Mouse (Mus musculus) lung, postnatal 0 days (tissue): ENCODE data around the gene Vmn2r83. TPM values are rescaled to one million over a fixed set of nuclear protein-coding genes. Genes with fewer than 3 reads are reported as not detected.

Experiments
- ATAC-seq: fragments of 200-750 bp; cut with Nextera tagmentation; 2 replicates; pipeline ENCODE4 v1.8.0; 2017; ENCODE audit warnings: moderate library complexity
- DNase-seq: peaks from one replicate; pipeline ENCODE4 v3.0.0-alpha.2; 2016; ENCODE audit warnings: low spot score
- H3K27ac ChIP-seq: fragments of 300-500 bp; sonication (generic); 2 replicates; pipeline ENCODE4 v1.5.1; 2014; ENCODE audit warnings: antibody characterized with exemption, mild to moderate bottlenecking, low read length, mixed read lengths
- H3K27me3 ChIP-seq: fragments of 300-500 bp; sonication (generic); replicated peaks from 2 replicates; pipeline ENCODE4 v1.6.1; 2014; ENCODE audit warnings: low read length, mixed read lengths; ENCODE audit not compliant: insufficient read depth
- H3K36me3 ChIP-seq: fragments of 300-500 bp; sonication (generic); 2 replicates; pipeline ENCODE4 v1.6.1; 2014; ENCODE audit warnings: low read length, mixed read lengths; ENCODE audit not compliant: insufficient read depth
- H3K4me1 ChIP-seq: fragments of 300-500 bp; sonication (generic); 2 replicates; pipeline ENCODE4 v1.6.1; 2014; ENCODE audit warnings: antibody characterized with exemption, low read depth, low read length, mixed read lengths; ENCODE audit not compliant: insufficient read depth
- H3K4me2 ChIP-seq: fragments of 300-500 bp; sonication (generic); replicated peaks from 2 replicates; pipeline ENCODE4 v1.6.1; 2014; ENCODE audit warnings: low read depth, mild to moderate bottlenecking, low read length, moderate library complexity, mixed read lengths
- H3K4me3 ChIP-seq: fragments of 300-500 bp; sonication (generic); 2 replicates; pipeline ENCODE4 v1.5.1; 2014; ENCODE audit warnings: low read depth, low read length
- H3K9ac ChIP-seq: fragments of 300-500 bp; sonication (generic); replicated peaks from 2 replicates; pipeline ENCODE4 v1.6.1; 2014; ENCODE audit warnings: low read depth, mild to moderate bottlenecking
- H3K9me3 ChIP-seq: fragments of 300-500 bp; sonication (generic); 2 replicates; pipeline ENCODE4 v1.6.1; 2016; ENCODE audit warnings: low read length, mixed read lengths
- CTCF ChIP-seq: IDR thresholded peaks from 2 replicates; pipeline ENCODE4 v1.5.1; 2016; ENCODE audit warnings: antibody characterized with exemption, mild to moderate bottlenecking
- EP300 ChIP-seq: IDR thresholded peaks from 2 replicates; pipeline ENCODE4 v1.6.1; 2016; ENCODE audit warnings: antibody characterized with exemption, mild to moderate bottlenecking, control low read depth
- WGBS: fragments of 180-500 bp; shearing (Covaris S2); extraction: QIAGEN DNeasy Blood & Tissue Kit; methylation state at CpG from one replicate; pipeline ENCODE4 v1.1.7; 2014; 5-methylcytosine and 5-hydroxymethylcytosine counted together
- polyA plus RNA-seq: library from polyadenylated mRNA; unstranded; fragments of >200 nt; fragmentation: Nextera tagmentation; extraction: Ambion mirVana; gene quantifications from 2 replicates; pipeline ENCODE4 v1.2.1, GENCODE M21; 2015

Gene Vmn2r83
- polyA plus RNA-seq, 1 experiment from 2014 or later: not detected

DNA sequence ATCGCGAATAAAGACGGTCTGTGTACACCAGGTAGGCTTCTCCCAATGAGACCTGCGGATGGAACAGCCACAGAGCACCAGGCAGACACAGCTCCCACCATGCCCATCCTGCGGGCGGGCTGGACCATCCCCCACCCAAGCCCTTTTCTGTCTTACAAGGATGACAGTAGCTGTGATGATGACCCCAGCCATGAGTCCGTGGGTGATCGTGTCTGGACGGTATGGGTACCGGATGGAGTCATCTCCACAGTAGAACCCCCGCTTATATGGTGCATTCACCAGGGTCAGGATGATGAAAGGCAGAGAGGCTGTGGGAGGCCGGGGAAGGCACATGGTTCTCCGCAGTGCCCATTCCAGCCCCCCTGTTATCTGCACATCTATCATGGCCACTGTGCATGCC, 62.2 kb downstream of the Vmn2r83 start:
- Histone ChIP-seq H3K27ac (no peak overlapping the region), H3K4me1 (peaks cover 5% of the 10 kb centered on the region; the same call in 1 of the 2 replicates), H3K9me3 (no peaks in the 10 kb centered on the region), H3K27me3 (no peaks in the 10 kb centered on the region), H3K9ac (no peak overlapping the region), H3K4me3 (no peak overlapping the region), H3K4me2 (no peak overlapping the region), H3K36me3 (no peaks in the 10 kb centered on the region)
- ATAC-seq (no peak), DNase-seq (no peak)
- WGBS: 94% methylated on average over 13 of the region's 13 CpGs
- no peak for TF ChIP-seq CTCF
- TF ChIP-seq EP300: no peak

DNA sequence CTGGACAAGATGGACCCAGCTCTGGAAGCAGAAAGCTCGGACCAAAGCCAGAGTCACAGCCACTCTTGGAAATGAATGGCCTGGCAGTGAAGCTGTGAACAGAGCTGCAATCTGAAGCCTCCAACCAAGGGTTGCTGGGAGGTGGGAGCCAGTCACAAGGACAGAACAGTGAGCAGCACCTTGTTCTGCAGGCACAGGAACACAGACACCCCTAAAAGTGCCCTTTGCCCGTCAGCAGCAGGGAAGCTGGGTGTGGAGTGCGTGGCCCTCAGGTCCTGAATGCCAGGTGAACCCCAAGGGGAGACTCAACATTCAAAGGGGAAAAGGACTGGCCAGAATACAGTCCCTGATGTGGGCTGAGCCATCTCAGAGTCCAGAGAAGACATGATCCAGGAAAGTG, 63.1 kb downstream of the Vmn2r83 start:
- no peaks in the 10 kb centered on the region for H3K36me3 ChIP-seq
- H3K4me1 ChIP-seq: peaks cover 5% of the 10 kb centered on the region; the same call in 1 of the 2 replicates
- no peak overlapping the region for H3K27ac ChIP-seq
- H3K9ac ChIP-seq: no peak overlapping the region
- 72% methylated on average over 3 of the region's 3 CpGs for WGBS
- H3K4me2 ChIP-seq: no peak overlapping the region
- ATAC-seq (no peak), DNase-seq (no peak)
- H3K9me3 ChIP-seq: no peaks in the 10 kb centered on the region
- TF ChIP-seq EP300: no peak
- no peak for TF ChIP-seq CTCF
- H3K4me3 ChIP-seq: no peak overlapping the region
- H3K27me3 ChIP-seq: no peaks in the 10 kb centered on the region

DNA sequence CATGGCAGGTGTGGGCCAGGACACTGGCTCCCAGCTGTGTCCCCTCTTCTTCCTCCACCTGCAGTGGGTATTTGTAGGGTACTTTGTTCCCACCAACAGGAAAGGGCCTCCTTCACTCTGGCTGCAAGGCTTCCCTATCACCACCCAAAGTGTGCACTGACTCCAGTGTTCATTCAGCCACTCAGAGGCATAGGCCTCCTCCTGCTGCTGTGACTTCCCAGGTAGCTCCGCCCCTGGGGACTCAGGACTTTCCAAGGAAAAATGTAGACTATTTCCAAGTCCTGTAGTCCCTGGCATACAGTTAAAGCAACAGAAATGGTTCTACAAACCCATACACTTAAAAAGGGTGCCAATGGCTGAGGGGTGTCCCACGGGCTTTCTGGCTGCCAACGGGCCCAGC, 64.1 kb downstream of the Vmn2r83 start:
- Histone ChIP-seq H3K4me1 (peaks cover 5% of the 10 kb centered on the region; the same call in 1 of the 2 replicates), H3K9ac (peak overlapping the region; percentile 39; the same call in 1 of the 2 replicates), H3K27me3 (no peaks in the 10 kb centered on the region), H3K4me3 (peak overlapping the region; percentile 60), H3K9me3 (no peaks in the 10 kb centered on the region), H3K4me2 (peak overlapping the region; percentile 93), H3K36me3 (no peaks in the 10 kb centered on the region), H3K27ac (0 out of 2 replicates have a peak overlapping the region, but pooled peaks have one; percentile 15)
- ATAC-seq (peak; percentile 27; the same call in 1 of the 2 replicates), DNase-seq (peak; percentile 37)
- 24% methylated on average over 3 of the region's 3 CpGs for WGBS
- TF ChIP-seq CTCF (no peak), EP300 (no peak)

DNA sequence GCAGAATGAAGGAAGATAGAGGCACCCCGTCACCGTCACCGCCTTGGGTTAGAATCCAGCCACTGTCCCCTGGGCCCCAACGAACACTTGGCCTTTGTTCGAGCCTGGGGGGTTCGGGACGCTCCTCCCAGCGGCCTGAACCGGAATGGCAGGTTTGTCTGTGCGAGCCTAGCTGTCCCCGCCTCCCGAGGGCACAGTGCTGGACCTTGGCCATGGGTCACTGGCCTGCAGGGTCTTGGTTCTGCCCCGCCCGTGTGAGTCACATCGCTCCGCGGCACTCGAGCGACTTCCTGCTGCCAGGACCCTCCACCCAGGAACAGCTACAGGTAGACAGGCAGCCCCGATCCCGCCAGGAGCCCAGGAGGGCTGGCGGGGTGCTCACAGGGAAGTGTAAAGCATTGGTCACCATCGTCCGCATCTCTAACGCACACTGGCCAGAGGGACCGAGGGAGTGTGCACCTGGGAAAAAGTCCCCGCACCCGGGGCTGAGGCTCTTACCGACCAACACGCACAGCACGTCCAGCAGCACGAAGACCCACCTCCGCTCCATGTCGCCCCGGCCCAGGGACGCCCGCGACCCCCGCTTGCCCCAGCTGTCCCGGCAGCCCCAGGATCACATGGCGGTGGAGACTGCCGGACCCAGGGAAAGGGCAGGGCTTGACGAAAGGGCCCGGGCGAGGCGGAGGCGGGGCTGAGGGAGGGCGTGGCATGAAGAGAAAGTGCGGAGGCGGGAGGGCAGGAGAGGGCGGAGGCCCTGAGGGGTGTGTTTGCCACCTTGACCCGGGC, 64.8 kb downstream of the Vmn2r83 start, which contains the start of gene Plpp2:
TSS of gene Plpp2 (minus strand) at position 671 of the 786 bp plus-strand sequence.
- Histone ChIP-seq H3K4me3 (peak within 1 kb of the TSS; percentile 60), H3K4me2 (peak within 1 kb of the TSS; percentile 93), H3K36me3 (no peaks in the 10 kb centered on the region), H3K4me1 (peaks cover 5% of the 10 kb centered on the region; the same call in 1 of the 2 replicates), H3K9me3 (no peaks in the 10 kb centered on the region), H3K27me3 (no peaks in the 10 kb centered on the region), H3K27ac (peak within 1 kb of the TSS; percentile 78), H3K9ac (peak within 1 kb of the TSS; percentile 39; the same call in 1 of the 2 replicates)
- TF ChIP-seq CTCF: peak; percentile 74
- TF ChIP-seq EP300: no peak
- DNase-seq: peak; percentile 85
- under 1% methylated on average over 49 of the region's 52 CpGs for WGBS
- peak; percentile 92 for ATAC-seq

DNA sequence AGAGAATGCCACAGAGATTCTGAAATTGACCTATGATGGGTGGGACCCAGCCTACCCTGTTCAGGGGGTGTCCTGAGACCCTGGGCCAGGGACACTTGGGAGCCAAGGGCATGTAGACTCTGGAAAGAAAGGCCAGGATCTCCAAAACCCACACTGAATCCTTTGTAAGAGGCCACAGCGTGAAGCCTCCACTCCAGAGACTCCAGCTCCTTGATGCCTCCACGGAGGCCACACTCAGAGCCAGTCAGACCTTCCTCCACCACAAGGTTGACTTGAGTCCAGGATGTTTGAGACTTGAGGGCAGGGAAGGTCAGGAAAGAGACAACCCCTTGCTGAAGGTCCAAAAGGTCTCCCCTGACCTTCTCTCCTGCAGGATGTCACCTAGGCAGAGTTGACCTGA, 65.9 kb downstream of the Vmn2r83 start:
- Histone ChIP-seq H3K9ac (no peak overlapping the region), H3K4me2 (no peak overlapping the region), H3K27me3 (no peaks in the 10 kb centered on the region), H3K27ac (no peak overlapping the region), H3K9me3 (no peaks in the 10 kb centered on the region), H3K4me1 (peaks cover 5% of the 10 kb centered on the region; the same call in 1 of the 2 replicates), H3K36me3 (no peaks in the 10 kb centered on the region), H3K4me3 (no peak overlapping the region)
- ATAC-seq (no peak), DNase-seq (no peak)
- 84% methylated on average over 2 of the region's 2 CpGs for WGBS
- no peak for TF ChIP-seq EP300

DNA sequence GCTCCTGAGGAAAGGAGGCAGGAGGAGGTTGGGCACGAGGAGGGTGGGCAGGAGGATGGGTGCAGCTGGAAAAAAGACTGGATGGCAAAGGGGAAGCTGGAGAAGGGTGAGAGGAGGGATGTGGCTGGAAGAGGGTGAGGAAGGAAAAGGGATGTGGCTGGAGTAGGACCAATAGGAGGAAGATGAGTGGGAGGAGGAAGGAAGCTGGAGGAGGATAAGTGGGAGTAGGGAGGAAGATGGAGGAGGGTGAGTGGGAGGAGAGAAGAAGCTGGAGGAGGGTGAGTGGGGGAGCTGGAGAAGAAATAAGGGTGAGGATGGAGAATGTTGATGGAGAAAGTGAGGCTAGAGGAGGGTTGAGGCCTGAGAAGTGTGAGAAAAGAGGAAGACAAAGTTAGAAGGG, 66.9 kb downstream of the Vmn2r83 start:
- ATAC-seq (no peak), DNase-seq (no peak)
- 67% methylated on average over 1 of the region's 1 CpGs for WGBS
- H3K4me2 ChIP-seq: no peak overlapping the region
- H3K9me3 ChIP-seq: no peaks in the 10 kb centered on the region
- H3K36me3 ChIP-seq: peaks cover 5% of the 10 kb centered on the region; the same call in 1 of the 2 replicates
- H3K4me3 ChIP-seq: no peak overlapping the region
- no peaks in the 10 kb centered on the region for H3K27me3 ChIP-seq
- TF ChIP-seq EP300 (no peak), CTCF (no peak)
- no peak overlapping the region for H3K9ac ChIP-seq
- no peak overlapping the region for H3K27ac ChIP-seq
- peaks cover 5% of the 10 kb centered on the region; the same call in 1 of the 2 replicates for H3K4me1 ChIP-seq
